Mouse (Mus musculus) left cerebral cortex, adult 2 months (tissue): Measurements from ENCODE around the gene Lrrn2. TPM values are rescaled to one million over a fixed set of nuclear protein-coding genes. Genes with fewer than 3 reads are reported as not detected.

Source experiments
- DNase-seq, 2 experiments: peaks; one replicate each; pipeline ENCODE4 v3.0.0; 2021 to 2022; ENCODE audit warnings: low spot score in 2 of 2, mixed read lengths in 1 of 2; ENCODE audit errors: extremely low spot score in 1 of 2
- H3K27ac ChIP-seq: fragments of 200-600 bp; 2 replicates; pipeline ENCODE4 v1.8.1; 2022
- H3K4me3 ChIP-seq: fragments of 200-600 bp; 2 replicates; pipeline ENCODE4 v1.8.1; 2022
- CTCF ChIP-seq: fragments of 200-600 bp; IDR thresholded peaks from 2 replicates; pipeline ENCODE4 v1.8.1; 2022; ENCODE audit warnings: antibody characterized with exemption, mild to moderate bottlenecking, moderate library complexity
- intact Hi-C: fragments of 180-260 bp; cut with DNase I; formaldehyde crosslinking; loops from one replicate; pipeline ENCODE4 v1.15.1; 2025
- total RNA-seq, 2 experiments: library from RNA; stranded (reverse); gene quantifications; 2 replicates each; pipeline ENCODE4 v1.2.3; 2021

The Lrrn2 gene
- total RNA-seq, 2 experiments from 2014 or later: 91.8 to 99.9 TPM

DNA sequence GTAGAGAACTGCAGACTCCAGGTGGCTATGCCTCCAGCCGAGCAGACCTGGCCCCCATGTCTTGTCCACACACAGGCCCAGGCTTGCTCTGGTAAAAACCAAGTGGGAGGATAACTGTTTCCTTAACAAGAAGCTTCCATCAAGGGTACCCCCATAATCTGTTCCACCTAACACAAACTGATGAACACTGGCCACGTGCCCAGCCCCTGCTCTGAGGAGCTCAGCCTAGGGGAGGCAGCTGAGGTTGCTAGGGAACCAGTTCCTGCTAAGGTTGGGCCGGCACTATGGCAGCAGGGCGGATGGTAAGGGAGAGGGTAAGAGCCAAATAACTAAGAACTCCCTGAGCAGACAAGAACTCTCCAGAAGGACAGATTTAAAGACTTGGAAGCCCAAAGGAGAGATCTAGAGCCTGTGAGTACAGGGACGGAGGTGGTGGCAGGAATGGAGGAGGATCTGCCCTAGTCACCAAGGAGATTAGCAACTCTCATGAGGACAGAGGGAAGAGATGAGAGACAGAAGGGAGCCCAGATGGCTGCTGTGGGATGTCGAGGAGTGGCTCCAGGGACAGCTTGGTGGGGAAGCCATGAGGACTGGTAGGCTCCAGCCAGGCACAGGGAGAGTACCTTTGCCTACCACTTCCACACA lies 35.9 kb downstream of the Lrrn2 start:
- Histone ChIP-seq H3K27ac (peak overlapping the region; percentile 82), H3K4me3 (no peak overlapping the region)
- no peak for TF ChIP-seq CTCF
- DNase-seq: peak; percentile 57 to 72
- intact Hi-C loops: loop anchor here (1.0 to 2.0 kb wide), 2 partner anchors 23 to 35 kb away; partner anchors contain the start of gene Lrrn2

- no peak for DNase-seq
- no peak overlapping the region; the same call in 1 of the 2 replicates for H3K27ac ChIP-seq
- intact Hi-C loops: loop anchor here (2.0 kb wide), 1 partner anchor 37 kb away; the partner anchor contains the start of gene Lrrn2
- no peak for TF ChIP-seq CTCF
- no peak overlapping the region for H3K4me3 ChIP-seq
Observed at GRCm38 (mm10) chr1:132917554-132917953, 37.5 kb downstream of the Lrrn2 start.

DNA sequence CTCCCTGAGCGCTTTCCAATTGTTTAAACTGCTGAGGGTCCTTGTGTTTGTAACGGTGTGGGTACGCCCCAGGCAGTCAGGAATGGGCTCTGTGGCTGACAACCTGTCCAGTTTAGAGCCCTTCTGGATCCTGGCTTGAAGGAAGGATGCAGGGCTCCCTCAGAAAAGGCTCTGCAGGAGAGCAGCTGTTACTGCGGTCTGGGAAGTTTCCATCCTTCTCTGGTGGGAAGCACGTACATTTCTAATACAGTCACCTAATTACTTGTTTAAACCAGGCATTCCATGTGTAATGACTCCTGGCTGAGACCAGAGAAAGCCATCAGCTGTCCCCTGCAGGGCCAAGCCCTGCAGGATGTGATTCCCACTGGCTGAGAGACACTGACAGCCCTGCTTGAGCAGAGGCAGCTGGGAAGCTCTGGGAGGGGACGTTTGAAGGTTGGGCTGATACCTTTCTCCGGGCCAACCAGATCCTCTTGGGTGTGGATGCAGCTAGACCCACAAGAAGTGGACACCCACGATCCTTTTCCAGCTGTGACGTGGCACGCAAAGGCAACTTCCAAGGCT lies 38.1 kb downstream of the Lrrn2 start:
- no peak for DNase-seq
- intact Hi-C loops: no loop called here
- H3K27ac ChIP-seq: no peak overlapping the region; the same call in 1 of the 2 replicates
- no peak overlapping the region for H3K4me3 ChIP-seq
- no peak for TF ChIP-seq CTCF

DNA sequence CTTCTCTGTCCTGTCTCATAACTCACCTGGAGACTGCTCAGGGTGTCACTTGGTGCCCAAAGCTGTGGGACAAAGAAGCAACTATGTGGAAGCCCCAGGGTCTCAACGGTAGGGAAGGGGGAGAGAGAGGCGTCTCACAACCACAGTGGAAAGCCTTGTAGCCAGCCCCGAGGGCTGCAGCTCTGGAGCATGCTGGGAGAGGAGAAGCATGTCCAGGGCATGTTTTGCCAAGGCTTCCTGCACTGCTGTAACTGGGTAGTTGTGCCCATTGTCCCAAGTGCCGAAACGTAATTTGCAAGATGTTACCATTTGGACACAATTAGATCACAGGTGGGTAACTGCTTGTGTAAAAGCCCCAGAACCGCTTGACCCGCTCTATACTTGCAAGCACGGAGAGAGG lies 39.2 kb downstream of the Lrrn2 start:
- intact Hi-C loops: no loop called here
- no peak for TF ChIP-seq CTCF

DNA sequence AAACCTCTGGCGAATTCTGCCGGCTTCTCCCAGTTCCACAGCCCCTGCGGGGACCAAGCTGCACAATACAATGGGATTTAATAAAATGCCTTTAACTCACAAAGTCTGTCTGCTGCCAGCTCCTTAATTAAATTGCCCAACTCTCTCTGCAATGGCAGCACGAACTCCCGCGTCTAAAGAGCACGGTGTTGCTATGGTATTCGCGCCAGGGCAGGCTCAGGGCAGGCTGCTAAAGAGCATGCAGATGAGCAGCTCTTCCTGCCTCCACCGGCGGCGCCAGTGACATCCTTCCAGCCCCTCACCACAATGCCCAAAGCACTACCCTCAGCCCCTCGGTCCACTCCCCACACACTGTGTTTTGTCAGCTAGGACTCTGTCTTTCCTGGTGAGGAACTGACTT lies 41.0 kb downstream of the Lrrn2 start:
- DNase-seq: peak in 1 of 2 experiments; percentile 24

More for the DNA sequence above, 39.2 kb downstream of the Lrrn2 start:
- Histone ChIP-seq H3K27ac (no peak overlapping the region), H3K4me3 (no peak overlapping the region)
- DNase-seq: no peak

DNA sequence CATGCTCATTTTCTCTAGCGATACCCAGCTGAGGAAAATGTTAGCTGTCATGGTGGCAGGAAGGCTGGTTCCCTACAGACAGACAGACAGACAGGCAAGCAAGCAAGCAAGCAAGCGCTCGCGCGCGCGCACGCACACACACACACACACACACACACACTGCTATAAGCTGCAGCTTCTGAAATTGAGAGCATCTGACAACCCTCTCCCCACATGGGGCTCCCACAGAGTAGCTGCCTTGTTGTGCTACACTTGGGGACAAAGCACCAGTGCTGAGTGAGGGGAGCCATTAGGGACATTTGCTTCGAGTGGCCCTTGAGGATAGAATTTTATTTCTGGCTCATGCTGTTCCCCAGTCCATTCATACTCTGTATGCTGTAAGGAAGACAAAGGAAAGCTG lies 42.2 kb downstream of the Lrrn2 start:
- TF ChIP-seq CTCF: no peak
- Histone ChIP-seq H3K27ac (no peak overlapping the region), H3K4me3 (no peak overlapping the region)
- DNase-seq: no peak
- intact Hi-C loops: no loop called here

More for the DNA sequence above, 41.0 kb downstream of the Lrrn2 start:
- no peak for TF ChIP-seq CTCF
- H3K27ac ChIP-seq: no peak overlapping the region
- H3K4me3 ChIP-seq: no peak overlapping the region
- intact Hi-C loops: no loop called here

DNA sequence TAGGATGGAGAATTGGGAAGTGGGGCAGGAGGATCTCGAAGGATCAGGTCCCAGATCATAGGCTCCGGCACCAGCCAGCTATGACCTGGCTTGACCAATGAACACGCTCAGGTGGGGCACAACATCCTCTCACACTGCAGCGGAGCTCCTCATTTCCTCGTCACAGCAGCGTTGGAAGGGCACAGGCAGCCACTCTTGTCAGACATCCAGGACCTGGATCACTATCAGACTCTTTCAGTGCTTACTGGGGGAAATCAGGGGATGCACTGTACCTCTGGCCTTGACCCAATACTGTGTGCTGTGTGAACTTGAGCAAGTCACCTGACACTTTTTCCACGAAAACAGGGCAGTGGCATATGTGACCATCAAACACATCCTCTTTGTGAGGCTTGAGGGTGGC lies 45.2 kb downstream of the Lrrn2 start:
- Histone ChIP-seq H3K27ac (no peak overlapping the region), H3K4me3 (no peak overlapping the region)
- no peak for DNase-seq
- intact Hi-C loops: no loop called here
- TF ChIP-seq CTCF: no peak

DNA sequence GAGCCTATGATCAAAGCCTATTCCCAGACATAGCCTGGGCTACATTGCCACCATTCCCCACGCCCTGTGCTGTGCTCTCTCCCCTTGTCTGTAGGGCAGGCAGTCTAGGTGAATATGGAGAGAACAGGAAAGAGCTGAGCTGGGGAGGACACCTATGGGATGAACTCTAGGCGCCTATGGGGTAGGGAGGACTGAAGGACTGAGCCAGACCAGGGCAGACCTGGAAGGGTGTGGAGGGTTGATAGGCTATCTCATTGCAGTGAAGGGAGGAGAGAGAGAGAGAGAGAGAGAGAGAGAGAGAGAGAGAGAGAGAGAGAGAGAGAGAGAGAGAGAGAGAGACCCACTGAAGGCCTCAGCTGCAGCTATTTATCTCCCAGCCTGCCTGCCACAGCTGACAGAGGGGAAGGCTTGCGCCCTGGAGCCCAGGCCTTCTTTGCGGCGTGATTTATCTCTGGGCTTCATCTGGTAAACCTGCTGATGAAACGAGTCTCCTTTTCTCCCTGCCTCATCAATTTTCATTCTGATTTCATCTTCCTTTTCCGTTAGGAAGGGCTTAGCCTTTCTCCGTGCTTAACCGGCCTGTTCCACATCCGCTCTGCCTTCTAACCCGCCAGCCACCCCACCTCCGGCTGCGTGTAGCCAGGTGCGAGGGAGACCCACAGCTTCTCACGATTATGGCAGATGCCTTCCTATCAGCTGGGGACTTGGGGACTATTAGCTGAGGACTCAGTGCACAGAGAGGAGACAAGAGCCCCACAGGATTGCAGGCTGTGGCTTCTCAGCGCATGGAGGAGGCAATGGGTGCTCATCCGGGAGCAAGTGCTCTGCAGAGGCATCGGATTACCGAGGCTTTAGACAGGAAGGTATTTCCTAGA lies 48.2 kb downstream of the Lrrn2 start:
- H3K27ac ChIP-seq: no peak overlapping the region

GRCm38 (mm10) chr1:132928907-132929250 lies 48.8 kb downstream of the Lrrn2 start:
- DNase-seq: no peak
- Histone ChIP-seq H3K4me3 (no peak overlapping the region), H3K27ac (no peak overlapping the region)
- no peak for TF ChIP-seq CTCF
- intact Hi-C loops: no loop called here

More for the DNA sequence above, 48.2 kb downstream of the Lrrn2 start:
- no peak for TF ChIP-seq CTCF
- intact Hi-C loops: no loop called here
- H3K4me3 ChIP-seq: no peak overlapping the region
- DNase-seq: no peak

DNA sequence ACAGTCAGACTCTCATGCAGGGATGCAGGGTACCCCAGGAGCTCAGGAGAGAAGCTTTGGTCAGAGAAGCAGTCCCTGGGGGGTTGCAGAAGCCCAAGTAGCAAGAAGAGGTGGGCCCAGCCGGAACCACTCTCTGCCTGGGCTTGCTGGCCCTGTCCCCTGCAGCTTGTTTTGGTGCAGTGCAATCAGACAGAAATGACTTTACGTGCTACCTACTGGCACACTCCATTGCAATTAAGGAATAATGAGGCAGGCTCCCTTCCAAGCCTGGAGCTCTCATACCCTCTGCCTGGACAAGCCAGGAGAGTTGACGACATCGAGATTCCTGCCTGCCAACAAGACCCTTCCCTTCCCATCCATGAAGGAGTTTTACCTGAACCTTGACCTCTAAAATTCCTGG lies 50.2 kb downstream of the Lrrn2 start:
- H3K4me3 ChIP-seq: no peak overlapping the region
- no peak overlapping the region for H3K27ac ChIP-seq
- intact Hi-C loops: no loop called here
- DNase-seq: no peak
- TF ChIP-seq CTCF: no peak

DNA sequence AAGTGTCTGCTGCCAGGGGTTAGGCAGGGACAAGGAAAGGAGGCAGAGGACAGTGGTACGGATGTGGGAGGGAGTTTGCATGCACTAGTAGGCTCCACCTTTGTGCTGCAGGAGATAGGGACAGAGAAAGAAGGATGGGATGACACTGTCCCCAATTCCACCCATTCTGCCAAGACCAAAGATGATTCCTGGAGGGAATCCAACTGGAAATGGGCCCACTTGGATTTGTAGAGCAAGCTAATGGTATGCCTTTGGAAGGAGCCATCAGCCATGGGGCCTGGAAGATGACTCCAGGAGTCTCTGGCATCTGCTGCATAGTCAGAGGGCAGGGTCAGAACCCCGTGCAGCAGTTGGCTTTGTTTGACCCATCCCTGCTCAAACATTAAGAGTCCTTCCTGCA lies 52.3 kb downstream of the Lrrn2 start:
- Histone ChIP-seq H3K4me3 (no peak overlapping the region), H3K27ac (no peak overlapping the region)
- no peak for TF ChIP-seq CTCF
- DNase-seq: no peak
- intact Hi-C loops: no loop called here

DNA sequence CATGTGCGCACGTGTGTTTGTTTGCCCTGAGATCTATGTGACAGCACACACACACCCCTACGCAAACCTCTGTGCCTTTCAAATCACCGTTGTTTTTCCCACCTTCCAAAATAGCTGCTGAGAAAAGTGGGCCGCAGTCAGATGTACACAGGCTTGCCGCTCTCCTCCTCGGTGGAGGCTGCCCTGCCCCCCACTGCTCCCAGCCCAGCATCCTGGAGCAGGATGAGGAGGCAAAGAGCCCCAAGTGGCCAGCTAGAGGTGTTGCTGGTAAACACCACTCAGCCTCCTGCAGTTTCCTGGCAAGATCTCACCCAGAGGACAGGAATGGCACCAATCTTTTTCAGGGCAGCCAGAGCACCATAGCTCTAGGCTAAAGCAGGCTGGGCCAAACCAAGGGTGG lies 54.8 kb downstream of the Lrrn2 start:
- Histone ChIP-seq H3K27ac (no peak overlapping the region), H3K4me3 (no peak overlapping the region)
- peak; percentile 57 for TF ChIP-seq CTCF
- intact Hi-C loops: loop anchor here (5.0 kb wide), 1 partner anchor 53 kb away; the partner anchor contains the start of gene Lrrn2
- peak; percentile 66 to 69 for DNase-seq
